In the genomic region with DNA sequence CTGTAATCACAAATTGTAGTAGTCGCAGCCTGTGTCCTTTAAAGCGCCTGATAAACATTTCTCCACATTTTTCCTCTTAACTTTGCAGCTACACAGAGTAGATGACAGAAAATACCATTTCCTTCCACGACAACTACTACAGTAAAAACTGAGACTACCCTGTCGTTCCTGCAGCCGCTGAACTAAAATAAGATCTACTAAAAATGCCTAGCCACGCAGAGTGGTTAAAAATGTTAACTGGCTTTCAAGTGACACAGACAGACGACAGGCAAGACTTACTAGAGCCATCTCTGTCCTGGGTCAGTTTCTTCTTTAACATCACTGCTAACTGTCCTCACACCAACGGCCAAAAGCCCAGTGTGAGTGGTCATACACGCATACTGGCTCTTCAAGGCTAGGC, we compare ENCODE assay signal across 10 mouse cellular contexts. TPM values are rescaled to one million over a fixed set of nuclear protein-coding genes. Genes with fewer than 3 reads are reported as not detected.
DNase-seq lines count a peak whose midpoint lies in the region; ATAC-seq and TF ChIP-seq lines count a peak whose summit lies in the region.
"Had no signal": no experiment of that assay in that cellular context is flagged by ENCODE, and none has a peak within 500 bp of the region (broad histone marks: within the 10 kb centered on the region; RNA-seq: fewer than 3 reads in every experiment).

No protein-coding gene starts in this region.

- H3K9ac ChIP-seq in hindbrain, postnatal 0 days (replicated peaks; ENCODE audit: low read length): no peak overlapping the region
- H3K9ac ChIP-seq in embryonic facial prominence, embryonic 14.5 days (ENCODE audit: low read depth, low read length): no peak overlapping the region
- peak overlapping the region; percentile 55 for H3K9ac ChIP-seq in forebrain, embryonic 13.5 days
- no peak overlapping the region for H3K9ac ChIP-seq in midbrain, embryonic 14.5 days (replicated peaks; ENCODE audit: low read length)
- H3K9ac ChIP-seq: liver, embryonic 13.5 days had no signal

- no peak for DNase-seq in hindbrain, embryonic 10.5 days (ENCODE audit: low spot score)
- no peak for DNase-seq in hindbrain, postnatal 0 days (ENCODE audit: low spot score)
- DNase-seq in embryonic facial prominence, embryonic 14.5 days (ENCODE audit: low spot score): no peak
- DNase-seq in midbrain, embryonic 14.5 days: no peak
- no peak for DNase-seq in cerebellum, adult 11 months
- DNase-seq in B cell, adult 2 months: no peak
- DNase-seq in spleen, postnatal 10 days (ENCODE audit: low spot score in 2 of 2): no peak
- DNase-seq: liver, embryonic 13.5 days; thymus, adult 2 months had no signal

- no peaks in the 10 kb centered on the region for H3K27me3 ChIP-seq in hindbrain, embryonic 10.5 days (ENCODE audit: insufficient read depth, poor library complexity, severe bottlenecking)
- no peaks in the 10 kb centered on the region for H3K27me3 ChIP-seq in hindbrain, postnatal 0 days (ENCODE audit: insufficient read depth, low read length)
- H3K27me3 ChIP-seq in embryonic facial prominence, embryonic 14.5 days (replicated peaks; ENCODE audit: control insufficient read depth, insufficient read depth, low read length): no peaks in the 10 kb centered on the region
- no peaks in the 10 kb centered on the region for H3K27me3 ChIP-seq in forebrain, embryonic 13.5 days
- no peaks in the 10 kb centered on the region for H3K27me3 ChIP-seq in midbrain, embryonic 14.5 days (ENCODE audit: control insufficient read depth, insufficient read depth, low read length)

- no peak overlapping the region for H3K4me3 ChIP-seq in hindbrain, embryonic 10.5 days
- H3K4me3 ChIP-seq in hindbrain, postnatal 0 days (ENCODE audit: low read length): no peak overlapping the region
- no peak overlapping the region for H3K4me3 ChIP-seq in embryonic facial prominence, embryonic 14.5 days (ENCODE audit: low read depth, low read length)
- no peak overlapping the region for H3K4me3 ChIP-seq in forebrain, embryonic 13.5 days
- no peak overlapping the region for H3K4me3 ChIP-seq in midbrain, embryonic 14.5 days (replicated peaks; ENCODE audit: low read depth, low read length)
- H3K4me3 ChIP-seq: liver, embryonic 13.5 days had no signal

- peaks cover 64% of the 10 kb centered on the region for H3K4me1 ChIP-seq in hindbrain, embryonic 10.5 days (replicated peaks)
- peaks cover 21% of the 10 kb centered on the region for H3K4me1 ChIP-seq in hindbrain, postnatal 0 days (ENCODE audit: insufficient read depth, low read length)
- peaks cover 18% of the 10 kb centered on the region for H3K4me1 ChIP-seq in embryonic facial prominence, embryonic 14.5 days (ENCODE audit: control insufficient read depth, insufficient read depth, low read length)
- peaks cover 81% of the 10 kb centered on the region for H3K4me1 ChIP-seq in forebrain, embryonic 13.5 days
- peaks cover 50% of the 10 kb centered on the region for H3K4me1 ChIP-seq in midbrain, embryonic 14.5 days (ENCODE audit: control insufficient read depth, insufficient read depth, low read length)

- H3K9me3 ChIP-seq in hindbrain, embryonic 10.5 days: no peaks in the 10 kb centered on the region
- H3K9me3 ChIP-seq in hindbrain, postnatal 0 days (ENCODE audit: low read length): no peaks in the 10 kb centered on the region
- H3K9me3 ChIP-seq in embryonic facial prominence, embryonic 14.5 days (ENCODE audit: control insufficient read depth, low read length): no peaks in the 10 kb centered on the region
- no peaks in the 10 kb centered on the region for H3K9me3 ChIP-seq in forebrain, embryonic 13.5 days (replicated peaks)
- H3K9me3 ChIP-seq in midbrain, embryonic 14.5 days (ENCODE audit: control insufficient read depth, low read length): no peaks in the 10 kb centered on the region
- H3K9me3 ChIP-seq: liver, embryonic 13.5 days had no signal

- H3K27ac ChIP-seq in hindbrain, embryonic 10.5 days: peak overlapping the region; percentile 19
- no peak overlapping the region; the same call in 1 of the 2 replicates for H3K27ac ChIP-seq in hindbrain, postnatal 0 days
- H3K27ac ChIP-seq in embryonic facial prominence, embryonic 14.5 days (replicated peaks; ENCODE audit: low read depth, low read length): 0 out of 2 replicates have a peak overlapping the region, but pooled peaks have one; percentile 33
- peak overlapping the region; percentile 91 for H3K27ac ChIP-seq in forebrain, embryonic 13.5 days
- H3K27ac ChIP-seq in midbrain, embryonic 14.5 days (replicated peaks; ENCODE audit: low read depth, low read length): peak overlapping the region; percentile 57
- H3K27ac ChIP-seq: liver, embryonic 13.5 days had no signal

- H3K4me2 ChIP-seq in hindbrain, postnatal 0 days (ENCODE audit: low read depth, low read length): no peak overlapping the region; the same call in 1 of the 2 replicates
- H3K4me2 ChIP-seq in embryonic facial prominence, embryonic 14.5 days (ENCODE audit: low read depth, low read length): no peak overlapping the region
- peak overlapping the region; percentile 56 for H3K4me2 ChIP-seq in forebrain, embryonic 13.5 days
- peak overlapping the region; percentile 50 for H3K4me2 ChIP-seq in midbrain, embryonic 14.5 days (ENCODE audit: low read length)

- WGBS in hindbrain, embryonic 10.5 days: 56% methylated on average over 9 of the region's 9 CpGs
- WGBS in hindbrain, postnatal 0 days: 34% methylated on average over 9 of the region's 9 CpGs
- WGBS in embryonic facial prominence, embryonic 14.5 days: 51% methylated on average over 9 of the region's 9 CpGs
- WGBS in forebrain, embryonic 13.5 days: 24% methylated on average over 9 of the region's 9 CpGs
- 53% methylated on average over 9 of the region's 9 CpGs for WGBS in midbrain, embryonic 14.5 days

- peaks cover 52% of the 10 kb centered on the region for H3K36me3 ChIP-seq in hindbrain, embryonic 10.5 days
- H3K36me3 ChIP-seq in hindbrain, postnatal 0 days (ENCODE audit: insufficient read depth, low read length): no peaks in the 10 kb centered on the region; the same call in 1 of the 2 replicates
- 0 out of 2 replicates have a peak, but pooled peaks cover 14% of the 10 kb centered on the region for H3K36me3 ChIP-seq in embryonic facial prominence, embryonic 14.5 days (ENCODE audit: control insufficient read depth, insufficient read depth, low read length)
- H3K36me3 ChIP-seq in forebrain, embryonic 13.5 days (ENCODE audit: poor library complexity, severe bottlenecking): peaks cover 17% of the 10 kb centered on the region
- 0 out of 2 replicates have a peak, but pooled peaks cover 4% of the 10 kb centered on the region for H3K36me3 ChIP-seq in midbrain, embryonic 14.5 days (ENCODE audit: control insufficient read depth, insufficient read depth, low read length)
- H3K36me3 ChIP-seq: liver, embryonic 13.5 days had no signal

- no peak for TF ChIP-seq CTCF in hindbrain, postnatal 0 days (IDR thresholded peaks at IDR 0.05; ENCODE audit: low read depth)

- ATAC-seq in hindbrain, postnatal 0 days: no peak
- no peak for ATAC-seq in embryonic facial prominence, embryonic 14.5 days (ENCODE audit: low read depth)
- ATAC-seq in forebrain, embryonic 13.5 days: no peak
- no peak for ATAC-seq in midbrain, embryonic 14.5 days (ENCODE audit: low FRiP score, low TSS enrichment)

RNA-seq across cellular contexts. Expression of a gene that starts 5.4 kb away (rescaled TPM):
- 133 TPM in 2 replicates for polyA plus RNA-seq in hindbrain, embryonic 10.5 days (2016; fragmentation: Nextera tagmentation; extraction: Ambion mirVana)
- total RNA-seq in hindbrain, postnatal 0 days (2014; rRNA removed): 33.8 and 37.6 TPM in 2 replicates
- 28.9 and 32.6 TPM in 2 replicates for polyA plus RNA-seq in hindbrain, postnatal 0 days (2015; fragmentation: Nextera tagmentation; extraction: Ambion mirVana)
- polyA plus RNA-seq in embryonic facial prominence, embryonic 14.5 days (2014; fragmentation: Nextera tagmentation; extraction: Ambion mirVana): 121 and 122 TPM in 2 replicates
- 113 and 123 TPM in 2 replicates for polyA plus RNA-seq in forebrain, embryonic 13.5 days (2015; fragmentation: Nextera tagmentation; extraction: Ambion mirVana)
- 46.9 and 62.4 TPM in 2 replicates for polyA plus RNA-seq in midbrain, embryonic 14.5 days (2014; fragmentation: Nextera tagmentation; extraction: Ambion mirVana)

Comparison
In these comparisons a context has a peak if more than half of its experiments do, and no peak if none do; other contexts are left out.
1. H3K4me2 ChIP-seq: peak in forebrain, embryonic 13.5 days (single experiment) and midbrain, embryonic 14.5 days (single experiment); none in hindbrain, postnatal 0 days (single experiment) and embryonic facial prominence, embryonic 14.5 days (single experiment).